Mouse (Mus musculus): Measurements from ENCODE around the gene Tk1.

GRCm38 (mm10) chr11:117826164-117826563 is 272 bp upstream of the Tk1 start:
- TF ChIP-seq CTCF (IDR thresholded peaks at IDR 0.05; ENCODE audit: extremely low read depth, insufficient read depth, insufficient read length, insufficient replicate concordance) (no peak), POLR2A (IDR thresholded peaks at IDR 0.05; ENCODE audit: low read depth, low read length) (no peak)
